Mouse (Mus musculus): ENCODE data around the gene Arl4d. TPM values are rescaled to one million over a fixed set of nuclear protein-coding genes. Genes with fewer than 3 reads are reported as not detected.

Arl4d gene
- polyA plus RNA-seq, 1 experiment from 2014 or later, result 3.3 TPM

DNA sequence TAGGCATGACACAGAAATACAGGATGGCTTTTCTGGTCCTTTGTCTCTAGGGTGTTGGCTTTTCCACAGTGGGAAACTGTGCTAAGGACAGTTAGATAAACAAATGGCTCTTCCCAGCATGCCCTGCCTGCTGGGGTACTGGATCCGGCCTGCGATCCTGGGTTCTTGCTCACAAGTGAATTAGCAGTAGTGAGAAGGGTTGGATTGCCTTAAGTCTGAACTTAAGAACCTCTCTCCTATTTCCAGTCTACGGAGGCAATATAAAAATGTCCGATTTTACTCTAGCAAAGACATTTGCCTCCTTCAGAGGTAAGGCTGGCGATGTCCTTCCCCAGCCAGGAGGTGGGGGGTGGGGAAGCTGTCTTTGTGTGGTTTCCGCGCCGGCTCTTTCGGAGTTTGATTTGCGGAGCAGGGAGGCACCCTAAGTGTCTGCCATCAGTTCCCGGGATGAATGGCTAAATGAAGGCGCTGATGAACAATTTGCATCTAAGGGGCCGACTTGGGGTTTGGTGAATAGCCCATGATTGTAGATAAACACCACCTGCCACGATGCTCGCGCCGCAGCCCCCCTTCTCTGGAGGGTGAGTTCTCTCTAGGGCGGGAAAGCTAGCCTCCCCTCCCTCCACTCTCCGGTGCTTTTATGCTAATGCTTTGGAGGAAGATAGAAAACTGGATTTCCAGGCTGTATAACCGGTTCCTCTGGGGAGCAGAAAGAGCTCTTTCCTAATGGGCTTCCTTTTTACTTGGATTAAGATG is 30.7 kb downstream of the Arl4d start:
- Histone ChIP-seq H3K36me3 (replicated peaks) (no peaks in the 10 kb centered on the region), H3K4me1 (peaks cover 36% of the 10 kb centered on the region), H3K27me3 (replicated peaks; ENCODE audit: low read depth, poor library complexity, severe bottlenecking) (no peaks in the 10 kb centered on the region; the same call in 1 of the 2 replicates), H3K27ac (replicated peaks) (peak overlapping the region; percentile 85), H3K4me3 (peak overlapping the region; percentile 47), H3K9me3 (no peaks in the 10 kb centered on the region)
- DNase-seq (ENCODE audit: low spot score), result peak; percentile 70
- 3% methylated on average over 20 of the region's 20 CpGs for WGBS

DNA sequence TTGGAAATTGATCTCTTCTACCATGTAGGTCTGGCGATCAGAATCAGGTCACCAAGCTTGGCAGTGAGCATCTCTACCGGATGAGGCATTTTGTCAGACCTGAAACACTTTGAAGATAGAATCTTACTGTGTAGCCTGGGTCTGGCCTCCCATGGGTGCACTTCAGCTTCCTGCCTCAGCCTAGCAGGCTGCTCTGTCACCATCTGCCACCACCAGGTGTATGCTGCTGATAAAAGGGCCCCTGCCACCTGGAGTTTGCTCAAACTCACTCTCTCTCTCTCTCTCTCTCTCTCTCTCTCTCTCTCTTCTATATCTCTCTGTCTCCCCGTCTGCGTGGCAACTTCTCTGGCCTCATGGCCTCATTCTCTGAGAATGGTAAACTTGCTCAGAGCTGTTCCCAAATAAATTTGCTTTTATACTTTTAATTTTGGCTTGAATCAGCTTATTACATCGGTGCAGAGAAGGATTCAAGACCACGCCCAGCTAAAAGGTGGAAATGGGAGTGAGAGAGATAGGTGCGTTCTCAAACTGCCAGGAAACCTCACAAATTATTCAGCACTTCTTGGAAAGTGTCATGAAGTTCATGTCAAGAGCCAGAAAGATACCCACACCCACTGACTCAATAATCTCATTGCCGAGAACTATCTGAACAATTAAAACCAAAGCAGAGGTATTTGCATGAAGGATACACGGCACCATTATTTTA is 32.0 kb downstream of the Arl4d start:
- 91% methylated on average over 9 of the region's 9 CpGs for WGBS
- Histone ChIP-seq H3K4me3 (no peak overlapping the region), H3K4me1 (peaks cover 32% of the 10 kb centered on the region), H3K27ac (replicated peaks) (peak overlapping the region; percentile 85), H3K27me3 (replicated peaks; ENCODE audit: low read depth, poor library complexity, severe bottlenecking) (no peaks in the 10 kb centered on the region; the same call in 1 of the 2 replicates), H3K9me3 (no peaks in the 10 kb centered on the region), H3K36me3 (replicated peaks) (no peaks in the 10 kb centered on the region)
- DNase-seq (ENCODE audit: low spot score), result no peak

GRCm38 (mm10) chr11:101698114-101698513 is 32.8 kb downstream of the Arl4d start:
- Histone ChIP-seq H3K27ac (replicated peaks) (no peak overlapping the region), H3K4me3 (no peak overlapping the region), H3K4me1 (peaks cover 32% of the 10 kb centered on the region), H3K27me3 (replicated peaks; ENCODE audit: low read depth, poor library complexity, severe bottlenecking) (no peaks in the 10 kb centered on the region; the same call in 1 of the 2 replicates), H3K36me3 (replicated peaks) (no peaks in the 10 kb centered on the region), H3K9me3 (no peaks in the 10 kb centered on the region)
- no peak for DNase-seq (ENCODE audit: low spot score)

- no peak overlapping the region for H3K4me3 ChIP-seq
- no peaks in the 10 kb centered on the region; the same call in 1 of the 2 replicates for H3K27me3 ChIP-seq (replicated peaks; ENCODE audit: low read depth, poor library complexity, severe bottlenecking)
- WGBS, result 92% methylated on average over 1 of the region's 1 CpGs
- DNase-seq (ENCODE audit: low spot score), result no peak
- no peaks in the 10 kb centered on the region for H3K9me3 ChIP-seq
- peaks cover 45% of the 10 kb centered on the region for H3K4me1 ChIP-seq
- no peak overlapping the region for H3K27ac ChIP-seq (replicated peaks)
- H3K36me3 ChIP-seq (replicated peaks), result no peaks in the 10 kb centered on the region
Observed at GRCm38 (mm10) chr11:101699556-101699955, 34.2 kb downstream of the Arl4d start.

DNA sequence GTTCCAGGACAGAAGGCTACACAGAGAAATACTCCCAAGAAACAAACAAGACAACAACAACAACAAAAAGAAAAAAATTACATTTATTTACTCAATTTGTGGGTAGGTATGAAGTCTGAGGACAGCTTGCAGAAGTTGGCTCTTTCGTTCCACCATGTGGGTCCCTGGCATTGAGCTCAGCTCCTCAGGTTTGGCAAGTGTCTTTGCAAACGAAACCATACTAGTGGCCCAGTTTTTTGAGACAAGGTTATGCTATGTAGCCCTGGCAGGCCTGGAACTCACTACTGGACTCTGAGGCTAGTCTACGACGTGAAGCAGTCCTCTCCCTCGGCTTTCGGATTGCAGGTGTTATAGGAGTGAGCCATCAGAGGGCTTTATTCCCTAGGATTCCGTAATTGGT is 34.6 kb downstream of the Arl4d start:
- Histone ChIP-seq H3K36me3 (replicated peaks) (no peaks in the 10 kb centered on the region), H3K4me1 (peaks cover 47% of the 10 kb centered on the region), H3K4me3 (peak overlapping the region; percentile 25; the same call in 1 of the 2 replicates), H3K27ac (replicated peaks) (peak overlapping the region; percentile 57; the same call in 1 of the 2 replicates), H3K27me3 (replicated peaks; ENCODE audit: low read depth, poor library complexity, severe bottlenecking) (no peaks in the 10 kb centered on the region; the same call in 1 of the 2 replicates), H3K9me3 (no peaks in the 10 kb centered on the region)
- no peak for DNase-seq (ENCODE audit: low spot score)
- 45% methylated on average over 7 of the region's 7 CpGs for WGBS

DNA sequence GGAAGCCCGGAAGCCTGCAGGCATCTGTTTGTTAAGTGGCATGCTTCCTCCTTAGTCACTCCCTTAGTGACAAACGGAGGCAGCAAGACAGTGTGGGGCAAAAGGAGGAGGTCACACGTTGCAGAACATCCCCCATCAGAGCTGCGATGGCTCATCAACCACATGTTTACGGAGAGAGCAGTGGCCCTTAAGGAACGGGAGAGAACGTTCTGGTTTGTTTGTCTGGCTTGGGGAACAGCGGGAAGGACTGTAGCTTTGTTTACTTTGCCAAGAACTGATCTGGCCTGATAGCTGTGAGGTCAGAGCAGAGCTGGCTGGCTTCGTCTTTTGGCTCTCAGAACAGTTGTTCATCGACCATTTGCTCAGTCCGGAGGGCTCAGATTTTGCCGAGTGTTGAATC is 35.1 kb downstream of the Arl4d start:
- WGBS, result 30% methylated on average over 12 of the region's 12 CpGs
- H3K27ac ChIP-seq (replicated peaks), result peak overlapping the region; percentile 57; the same call in 1 of the 2 replicates
- H3K27me3 ChIP-seq (replicated peaks; ENCODE audit: low read depth, poor library complexity, severe bottlenecking), result no peaks in the 10 kb centered on the region; the same call in 1 of the 2 replicates
- H3K4me3 ChIP-seq, result peak overlapping the region; percentile 25; the same call in 1 of the 2 replicates
- H3K9me3 ChIP-seq, result no peaks in the 10 kb centered on the region
- H3K36me3 ChIP-seq (replicated peaks), result no peaks in the 10 kb centered on the region
- peak; percentile 36 for DNase-seq (ENCODE audit: low spot score)
- peaks cover 43% of the 10 kb centered on the region for H3K4me1 ChIP-seq

DNA sequence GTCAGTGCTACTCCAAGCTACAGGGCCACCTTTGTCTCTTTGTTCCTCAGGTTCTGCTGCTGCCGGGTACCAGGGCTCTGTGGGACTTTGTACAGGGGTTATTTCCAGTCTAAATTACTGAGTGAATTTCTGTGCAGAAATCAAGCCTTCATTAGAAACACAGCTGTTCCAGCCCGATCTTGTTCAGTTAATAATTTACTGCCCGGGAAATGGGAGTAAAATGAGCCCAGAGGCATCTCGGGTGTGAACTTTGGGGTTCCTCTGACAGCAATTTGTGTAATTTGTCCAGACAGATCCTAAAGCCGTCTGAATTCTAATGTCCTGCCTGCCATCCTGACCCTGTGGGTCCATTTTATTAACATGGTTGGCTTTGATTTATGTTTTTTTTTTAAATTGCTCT is 38.7 kb downstream of the Arl4d start:
- DNase-seq (ENCODE audit: low spot score), result no peak
- Histone ChIP-seq H3K27me3 (replicated peaks; ENCODE audit: low read depth, poor library complexity, severe bottlenecking) (no peaks in the 10 kb centered on the region), H3K27ac (replicated peaks) (no peak overlapping the region), H3K4me1 (peaks cover 31% of the 10 kb centered on the region), H3K36me3 (replicated peaks) (no peaks in the 10 kb centered on the region), H3K9me3 (no peaks in the 10 kb centered on the region), H3K4me3 (no peak overlapping the region)
- 47% methylated on average over 5 of the region's 5 CpGs for WGBS

DNA sequence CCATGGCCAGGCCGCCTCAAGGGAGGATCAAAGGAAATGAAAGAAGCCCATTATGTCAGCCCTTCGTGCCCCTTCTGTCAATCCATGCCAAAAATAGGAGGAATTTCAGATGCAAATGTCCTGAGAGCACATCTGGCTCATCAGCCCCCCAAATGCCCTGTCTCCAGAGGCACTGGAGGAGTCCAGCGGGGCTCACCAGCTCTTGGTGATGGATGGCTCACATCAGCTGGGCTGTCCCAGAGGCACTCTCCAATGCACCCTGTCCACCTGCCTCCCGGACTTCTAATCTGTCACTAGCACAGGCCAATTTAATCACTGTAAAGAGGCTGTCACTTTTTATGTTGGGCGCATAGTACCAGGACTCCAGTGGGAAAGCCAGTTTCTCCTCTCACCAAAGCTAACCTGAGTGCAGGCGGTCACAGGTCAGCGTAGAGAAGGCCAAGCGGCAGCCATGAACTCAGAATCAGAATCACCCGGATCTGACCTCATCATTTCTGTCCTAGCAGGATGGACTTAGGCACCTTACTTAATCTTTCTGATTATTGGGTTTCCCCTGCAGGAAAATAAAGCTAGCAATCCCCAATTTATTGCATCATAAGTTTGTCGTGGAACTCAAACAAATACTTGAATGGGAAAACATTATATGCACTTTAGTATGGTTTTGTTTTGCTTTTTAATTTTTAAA is 41.6 kb downstream of the Arl4d start:
- WGBS, result 82% methylated on average over 10 of the region's 10 CpGs

GRCm38 (mm10) chr11:101708482-101708881 is 43.1 kb downstream of the Arl4d start:
- no peaks in the 10 kb centered on the region for H3K27me3 ChIP-seq (replicated peaks; ENCODE audit: low read depth, poor library complexity, severe bottlenecking)
- H3K9me3 ChIP-seq, result no peaks in the 10 kb centered on the region
- H3K4me1 ChIP-seq, result peaks cover 14% of the 10 kb centered on the region
- no peak for DNase-seq (ENCODE audit: low spot score)
- 0 out of 2 replicates have a peak overlapping the region, but pooled peaks have one; percentile 19 for H3K27ac ChIP-seq (replicated peaks)
- no peaks in the 10 kb centered on the region for H3K36me3 ChIP-seq (replicated peaks)
- 48% methylated on average over 5 of the region's 5 CpGs for WGBS
- no peak overlapping the region for H3K4me3 ChIP-seq

More for the DNA sequence above, 41.6 kb downstream of the Arl4d start:
- H3K4me1 ChIP-seq, result peaks cover 18% of the 10 kb centered on the region
- no peak for DNase-seq (ENCODE audit: low spot score)
- H3K9me3 ChIP-seq, result no peaks in the 10 kb centered on the region
- no peak overlapping the region for H3K27ac ChIP-seq (replicated peaks)
- no peaks in the 10 kb centered on the region for H3K27me3 ChIP-seq (replicated peaks; ENCODE audit: low read depth, poor library complexity, severe bottlenecking)
- H3K36me3 ChIP-seq (replicated peaks), result no peaks in the 10 kb centered on the region
- no peak overlapping the region for H3K4me3 ChIP-seq

DNA sequence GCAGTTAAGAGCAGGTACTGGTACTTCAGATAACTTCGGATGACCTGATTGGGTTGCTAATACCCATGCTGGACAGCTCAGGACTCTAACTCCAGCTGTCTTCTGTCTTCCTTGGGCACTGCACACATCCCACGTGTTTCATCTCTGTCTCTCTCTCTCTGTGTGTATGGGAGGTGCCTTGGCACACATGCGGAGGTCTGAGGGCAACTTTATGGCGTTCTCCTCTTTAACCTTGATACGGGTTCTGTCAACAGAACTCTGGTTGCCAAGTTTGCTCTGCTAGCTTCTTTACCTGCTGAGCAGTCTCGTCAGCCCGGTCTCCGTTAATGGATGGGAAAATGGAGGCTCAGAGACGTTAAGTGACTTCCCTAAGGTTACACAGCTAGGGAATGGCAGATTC is 47.5 kb downstream of the Arl4d start:
- no peaks in the 10 kb centered on the region for H3K36me3 ChIP-seq (replicated peaks)
- H3K27me3 ChIP-seq (replicated peaks; ENCODE audit: low read depth, poor library complexity, severe bottlenecking), result no peaks in the 10 kb centered on the region
- peaks cover 6% of the 10 kb centered on the region for H3K4me1 ChIP-seq
- WGBS, result 87% methylated on average over 9 of the region's 9 CpGs
- no peak for DNase-seq (ENCODE audit: low spot score)
- no peaks in the 10 kb centered on the region for H3K9me3 ChIP-seq
- H3K27ac ChIP-seq (replicated peaks), result no peak overlapping the region
- H3K4me3 ChIP-seq, result no peak overlapping the region

GRCm38 (mm10) chr11:101714012-101714411 is 48.7 kb downstream of the Arl4d start:
- 81% methylated on average over 7 of the region's 7 CpGs for WGBS

More at GRCm38 (mm10) chr11:101714012-101714411, 48.7 kb downstream of the Arl4d start:
- H3K4me3 ChIP-seq, result no peak overlapping the region
- H3K9me3 ChIP-seq, result no peaks in the 10 kb centered on the region
- peaks cover 10% of the 10 kb centered on the region for H3K4me1 ChIP-seq
- H3K27me3 ChIP-seq (replicated peaks; ENCODE audit: low read depth, poor library complexity, severe bottlenecking), result no peaks in the 10 kb centered on the region
- DNase-seq (ENCODE audit: low spot score), result no peak
- no peaks in the 10 kb centered on the region for H3K36me3 ChIP-seq (replicated peaks)
- H3K27ac ChIP-seq (replicated peaks), result no peak overlapping the region

All from embryonic facial prominence, embryonic 10.5 days (tissue).